Mouse (Mus musculus) neural tube, embryonic 11.5 days (tissue): ENCODE measurements around the gene Rab6a. TPM values are rescaled to one million over a fixed set of nuclear protein-coding genes. Genes with fewer than 3 reads are reported as not detected.

Source experiments
- ATAC-seq: fragments of 200-750 bp; cut with Nextera tagmentation; 2 replicates; pipeline ENCODE4 v1.8.0; 2017; ENCODE audit warnings: moderate number of reproducible peaks, mild to moderate bottlenecking, moderate TSS enrichment, moderate library complexity; ENCODE audit not compliant: insufficient read depth, low FRiP score, low TSS enrichment
- DNase-seq: peaks from one replicate; pipeline ENCODE4 v3.0.0-alpha.2; 2015; ENCODE audit warnings: low spot score
- H3K27ac ChIP-seq: fragments of 300-500 bp; sonication (generic); 2 replicates; pipeline ENCODE4 v1.5.1; 2014; ENCODE audit warnings: low read depth, mild to moderate bottlenecking, low read length
- H3K27me3 ChIP-seq: fragments of 300-500 bp; sonication (generic); 2 replicates; pipeline ENCODE4 v1.6.1; 2014; ENCODE audit warnings: mild to moderate bottlenecking, low read length, mixed read lengths; ENCODE audit not compliant: control insufficient read depth, insufficient read depth
- H3K36me3 ChIP-seq: fragments of 300-500 bp; sonication (generic); 2 replicates; pipeline ENCODE4 v1.6.1; 2014; ENCODE audit warnings: mild to moderate bottlenecking, low read length, moderate library complexity, mixed read lengths; ENCODE audit not compliant: control insufficient read depth, insufficient read depth
- H3K4me1 ChIP-seq: fragments of 300-500 bp; sonication (generic); 2 replicates; pipeline ENCODE4 v1.6.1; 2014; ENCODE audit warnings: low read length, mixed read lengths; ENCODE audit not compliant: control insufficient read depth, insufficient read depth
- H3K4me2 ChIP-seq: fragments of 300-500 bp; sonication (generic); 2 replicates; pipeline ENCODE4 v1.6.1; 2014; ENCODE audit warnings: low read depth, mild to moderate bottlenecking, moderate library complexity
- H3K4me3 ChIP-seq: fragments of 300-500 bp; sonication (generic); 2 replicates; pipeline ENCODE4 v1.5.1; 2014; ENCODE audit warnings: low read depth, low read length
- H3K9ac ChIP-seq: fragments of 300-500 bp; sonication (generic); 2 replicates; pipeline ENCODE4 v1.6.1; 2014; ENCODE audit warnings: mild to moderate bottlenecking, low read length
- H3K9me3 ChIP-seq: fragments of 300-500 bp; sonication (generic); 2 replicates; pipeline ENCODE4 v1.6.1; 2016; ENCODE audit warnings: low read length; ENCODE audit not compliant: control insufficient read depth
- WGBS: fragments of 180-500 bp; shearing (Covaris S2); extraction: QIAGEN DNeasy Blood & Tissue Kit; methylation state at CpG from one replicate; pipeline ENCODE4 v1.1.7; 2014; 5-methylcytosine and 5-hydroxymethylcytosine counted together
- polyA plus RNA-seq: library from polyadenylated mRNA; unstranded; fragments of >200 nt; fragmentation: Nextera tagmentation; extraction: Ambion mirVana; gene quantifications from 2 replicates; pipeline ENCODE4 v1.2.1, GENCODE M21; 2014

The Rab6a gene
- polyA plus RNA-seq, 1 experiment from 2014 or later, result 200 TPM

GRCm38 (mm10) chr7:100649826-100650225 is 42.6 kb downstream of the Rab6a start:
- no peak overlapping the region for H3K4me2 ChIP-seq
- H3K4me1 ChIP-seq, result peaks cover 11% of the 10 kb centered on the region; the same call in 1 of the 2 replicates
- no peak overlapping the region for H3K27ac ChIP-seq
- H3K27me3 ChIP-seq, result no peaks in the 10 kb centered on the region
- no peak overlapping the region; the same call in 1 of the 2 replicates for H3K9ac ChIP-seq
- H3K4me3 ChIP-seq, result no peak overlapping the region
- 71% methylated on average over 8 of the region's 8 CpGs for WGBS
- no peaks in the 10 kb centered on the region for H3K9me3 ChIP-seq
- DNase-seq, result no peak
- ATAC-seq, result no peak
- H3K36me3 ChIP-seq, result no peaks in the 10 kb centered on the region

GRCm38 (mm10) chr7:100650421-100650820 is 43.2 kb downstream of the Rab6a start:
- no peak overlapping the region for H3K4me2 ChIP-seq
- H3K9me3 ChIP-seq, result no peaks in the 10 kb centered on the region
- H3K27ac ChIP-seq, result no peak overlapping the region
- DNase-seq, result no peak
- no peaks in the 10 kb centered on the region for H3K36me3 ChIP-seq
- H3K4me3 ChIP-seq, result no peak overlapping the region
- WGBS, result 81% methylated on average over 6 of the region's 6 CpGs
- ATAC-seq, result no peak
- H3K9ac ChIP-seq, result no peak overlapping the region; the same call in 1 of the 2 replicates
- no peaks in the 10 kb centered on the region for H3K27me3 ChIP-seq
- peaks cover 11% of the 10 kb centered on the region; the same call in 1 of the 2 replicates for H3K4me1 ChIP-seq

GRCm38 (mm10) chr7:100651011-100651410 is 43.8 kb downstream of the Rab6a start:
- no peak overlapping the region for H3K4me3 ChIP-seq
- H3K36me3 ChIP-seq, result no peaks in the 10 kb centered on the region
- peaks cover 11% of the 10 kb centered on the region; the same call in 1 of the 2 replicates for H3K4me1 ChIP-seq
- no peak overlapping the region for H3K27ac ChIP-seq
- H3K4me2 ChIP-seq, result no peak overlapping the region
- 79% methylated on average over 4 of the region's 4 CpGs for WGBS
- ATAC-seq (no peak), DNase-seq (no peak)
- no peaks in the 10 kb centered on the region for H3K27me3 ChIP-seq
- no peak overlapping the region for H3K9ac ChIP-seq
- no peaks in the 10 kb centered on the region for H3K9me3 ChIP-seq

GRCm38 (mm10) chr7:100653480-100654266 is 46.5 kb downstream of the Rab6a start:
- DNase-seq (peak; percentile 76), ATAC-seq (peak; percentile 93)
- H3K4me3 ChIP-seq, result no peak overlapping the region; the same call in 1 of the 2 replicates
- no peak overlapping the region; the same call in 1 of the 2 replicates for H3K4me2 ChIP-seq
- peaks cover 11% of the 10 kb centered on the region; the same call in 1 of the 2 replicates for H3K4me1 ChIP-seq
- no peaks in the 10 kb centered on the region for H3K36me3 ChIP-seq
- WGBS, result 58% methylated on average over 9 of the region's 9 CpGs
- no peaks in the 10 kb centered on the region for H3K27me3 ChIP-seq
- no peaks in the 10 kb centered on the region for H3K9me3 ChIP-seq
- no peak overlapping the region; the same call in 1 of the 2 replicates for H3K9ac ChIP-seq
- H3K27ac ChIP-seq, result peak overlapping the region; percentile 70

- no peak for ATAC-seq
- Histone ChIP-seq H3K4me3 (no peak overlapping the region), H3K27ac (peak overlapping the region; percentile 70), H3K9me3 (no peaks in the 10 kb centered on the region), H3K4me1 (peaks cover 11% of the 10 kb centered on the region; the same call in 1 of the 2 replicates), H3K27me3 (no peaks in the 10 kb centered on the region), H3K9ac (no peak overlapping the region; the same call in 1 of the 2 replicates), H3K4me2 (no peak overlapping the region), H3K36me3 (no peaks in the 10 kb centered on the region)
- no peak for DNase-seq
- WGBS, result 82% methylated on average over 8 of the region's 8 CpGs
Measured at GRCm38 (mm10) chr7:100654441-100654840, 47.2 kb downstream of the Rab6a start.

GRCm38 (mm10) chr7:100656739-100657138 is 49.5 kb downstream of the Rab6a start:
- Histone ChIP-seq H3K36me3 (no peaks in the 10 kb centered on the region), H3K9me3 (no peaks in the 10 kb centered on the region), H3K27ac (no peak overlapping the region), H3K4me2 (no peak overlapping the region), H3K4me1 (peaks cover 11% of the 10 kb centered on the region; the same call in 1 of the 2 replicates), H3K27me3 (no peaks in the 10 kb centered on the region), H3K9ac (no peak overlapping the region), H3K4me3 (no peak overlapping the region)
- 43% methylated on average over 5 of the region's 5 CpGs for WGBS
- ATAC-seq (no peak), DNase-seq (no peak)

- Histone ChIP-seq H3K27me3 (no peaks in the 10 kb centered on the region), H3K4me3 (no peak overlapping the region), H3K27ac (no peak overlapping the region), H3K4me2 (0 out of 2 replicates have a peak overlapping the region, but pooled peaks have one; percentile 22), H3K36me3 (no peaks in the 10 kb centered on the region), H3K9me3 (no peaks in the 10 kb centered on the region), H3K9ac (no peak overlapping the region), H3K4me1 (peaks cover 13% of the 10 kb centered on the region; the same call in 1 of the 2 replicates)
- ATAC-seq (no peak), DNase-seq (peak; percentile 48)
- 35% methylated on average over 18 of the region's 18 CpGs for WGBS
Measured at GRCm38 (mm10) chr7:100658093-100658578, 50.9 kb downstream of the Rab6a start.

- no peak overlapping the region for H3K9ac ChIP-seq
- ATAC-seq (no peak), DNase-seq (no peak)
- no peaks in the 10 kb centered on the region for H3K9me3 ChIP-seq
- 85% methylated on average over 7 of the region's 7 CpGs for WGBS
- no peak overlapping the region for H3K4me2 ChIP-seq
- peaks cover 7% of the 10 kb centered on the region for H3K4me1 ChIP-seq
- no peak overlapping the region for H3K4me3 ChIP-seq
- H3K27ac ChIP-seq, result no peak overlapping the region
- H3K36me3 ChIP-seq, result no peaks in the 10 kb centered on the region
- H3K27me3 ChIP-seq, result no peaks in the 10 kb centered on the region
Measured at GRCm38 (mm10) chr7:100661264-100661663, 54.1 kb downstream of the Rab6a start.
